Mouse (Mus musculus) CD4-positive, CD25-positive, alpha-beta regulatory T cell, adult 2 months (primary cell): ENCODE results near the gene Tomm22.
"Not testable (repeated sequence)": the region's sequence is repeated elsewhere in the genome, so short reads cannot be mapped to it uniquely, and the experiment has no call there.

Source experiments
- DNase-seq: peaks from one replicate; pipeline ENCODE4 v3.0.0-alpha.2; 2012; ENCODE audit warnings: low read depth, low spot score

The Tomm22 gene

GRCm38 (mm10) chr15:79670249-79670971, at the start of gene Tomm22:
Tomm22 (plus strand) TSS chr15:79670861.
- DNase-seq: peak; percentile 93

- no peak for DNase-seq
These were observed 40.2 kb upstream of the Tomm22 start for GRCm38 (mm10) chr15:79630471-79630870.

- DNase-seq: no peak
These were observed 29.4 kb upstream of the Tomm22 start for GRCm38 (mm10) chr15:79641135-79641817.

DNA sequence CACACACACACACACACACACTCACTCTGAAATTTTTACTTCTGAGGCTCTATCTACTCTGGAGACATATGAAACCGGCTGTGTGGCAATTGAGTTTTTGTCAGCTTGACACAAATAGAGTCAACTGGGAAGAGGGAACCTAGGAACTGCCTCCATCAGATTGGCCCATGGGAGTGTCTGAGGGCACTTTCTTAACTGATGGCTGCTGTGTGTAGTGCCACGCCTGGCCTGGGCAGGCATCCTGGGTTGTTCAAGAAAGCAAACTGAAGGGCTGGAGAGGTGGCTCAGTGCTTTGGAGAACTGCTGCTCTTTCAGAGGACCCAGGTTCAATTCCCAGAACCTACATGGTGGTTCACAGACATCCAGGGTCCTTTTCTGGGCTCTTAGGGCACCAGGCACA, 25.2 kb upstream of the Tomm22 start:
- DNase-seq: no peak

- no peak for DNase-seq
These were observed 22.5 kb upstream of the Tomm22 start for GRCm38 (mm10) chr15:79648130-79648529.

DNA sequence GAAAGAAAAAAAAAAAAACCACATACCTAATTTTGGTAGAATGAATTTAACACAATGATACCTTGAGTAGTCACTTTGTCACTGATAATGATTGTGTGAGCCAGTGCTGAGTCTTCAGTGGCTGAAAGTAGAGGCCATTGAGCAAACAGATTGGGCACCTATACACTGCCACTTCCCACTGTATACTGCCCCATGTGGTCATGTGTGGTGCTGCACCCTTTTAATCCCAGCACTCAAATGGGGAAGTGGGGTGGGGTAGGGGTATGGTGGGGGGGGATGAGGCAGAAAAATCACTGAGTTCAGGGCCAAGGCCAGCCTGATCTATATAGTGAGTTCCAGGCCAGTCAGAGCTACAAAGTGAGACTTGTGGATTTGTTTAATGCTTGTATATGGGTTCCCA, 20.1 kb upstream of the Tomm22 start:
- peak; percentile 76 for DNase-seq

DNA sequence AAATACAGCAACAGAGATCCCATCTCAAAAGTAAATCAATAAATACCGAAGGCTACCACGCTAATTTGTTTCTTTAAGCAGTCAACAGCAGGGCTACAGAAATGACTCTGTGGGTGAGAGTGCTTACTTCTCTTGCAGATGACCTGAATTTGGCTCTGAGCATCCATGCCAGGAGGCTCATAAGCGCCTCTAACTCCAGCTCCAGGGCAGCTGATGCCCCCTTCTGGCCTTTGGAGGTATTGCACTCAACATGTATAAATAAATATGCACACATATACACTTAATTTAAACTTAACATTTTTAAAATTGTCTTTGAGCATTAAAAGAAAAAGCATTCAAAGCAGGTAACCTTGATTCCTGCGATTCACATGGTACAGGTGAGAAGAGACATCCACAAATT, 19.2 kb upstream of the Tomm22 start:
- peak; percentile 64 for DNase-seq

GRCm38 (mm10) chr15:79656451-79656850, 14.2 kb upstream of the Tomm22 start:
- DNase-seq: no peak

GRCm38 (mm10) chr15:79657837-79658530, 12.7 kb upstream of the Tomm22 start:
- DNase-seq: peak; percentile 91

- DNase-seq: peak; percentile 93
These were observed 11.9 kb upstream of the Tomm22 start, which contains the start of the genes Fam227a and Cby1 for GRCm38 (mm10) chr15:79658531-79659375. Fam227a (minus strand) TSS chr15:79658956. Cby1 (plus strand) TSS chr15:79659199.

DNA sequence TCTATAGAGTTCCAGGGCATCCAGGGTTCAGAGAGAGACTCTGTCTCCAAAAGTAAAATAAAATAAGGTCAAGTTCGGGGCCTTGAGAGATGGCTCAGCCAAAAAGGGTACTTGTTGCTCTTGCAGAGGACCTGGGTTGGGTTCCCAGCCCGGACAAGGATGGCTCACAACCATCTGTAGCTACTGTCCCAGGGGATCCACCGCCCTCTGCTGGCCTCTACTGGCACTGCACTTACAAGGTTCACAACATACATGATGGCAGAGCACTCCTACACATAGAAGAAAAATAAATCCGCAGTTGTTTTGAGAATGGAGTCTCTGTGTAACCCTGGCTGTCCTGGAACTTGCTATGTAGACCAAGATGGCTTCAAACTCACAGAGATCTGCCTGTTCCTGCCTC, 8.8 kb upstream of the Tomm22 start:
- DNase-seq: peak; percentile 79

DNA sequence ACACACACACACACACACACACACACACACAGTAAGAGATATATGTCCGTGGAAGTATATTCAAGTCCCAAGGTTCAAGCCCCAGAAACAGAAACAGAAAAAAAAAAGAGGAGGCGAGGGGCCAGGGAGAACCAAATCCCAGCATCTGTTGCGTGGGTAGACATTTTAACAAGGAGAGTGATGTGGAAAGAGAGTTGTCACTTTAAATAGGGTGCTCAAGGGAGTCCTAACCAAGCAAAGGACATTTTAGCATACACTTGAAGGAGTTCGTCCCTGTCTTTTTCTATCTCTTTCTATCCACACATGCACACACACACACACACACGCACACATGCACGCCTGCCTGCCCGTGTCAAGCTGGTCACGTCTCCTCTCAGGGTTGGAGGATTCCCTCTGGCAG, 6.0 kb upstream of the Tomm22 start:
- no peak for DNase-seq

DNA sequence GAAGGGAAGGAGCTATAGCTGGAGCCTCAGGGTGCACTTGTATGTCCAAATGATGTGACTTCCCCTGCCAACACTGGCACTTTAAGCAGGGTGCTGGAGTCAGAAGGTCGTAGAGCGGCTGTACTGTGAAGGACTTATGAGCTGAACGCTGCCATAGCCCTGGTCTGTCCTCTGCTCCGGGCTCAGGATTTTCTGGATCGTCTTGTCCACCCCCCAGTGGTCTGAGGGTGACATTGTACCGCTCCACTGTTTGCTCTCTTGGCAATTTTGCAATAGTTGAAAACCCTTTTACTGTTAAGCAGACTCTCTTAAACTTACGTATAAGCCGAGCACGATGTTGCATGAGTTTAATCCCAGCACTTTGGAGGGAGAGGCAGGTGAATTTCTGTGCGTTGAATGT, 1.5 kb upstream of the Tomm22 start:
- DNase-seq: no peak

- no peak for DNase-seq
These were observed 275 bp downstream of the Tomm22 start for GRCm38 (mm10) chr15:79670972-79671299.

GRCm38 (mm10) chr15:79671828-79672348, 1.2 kb downstream of the Tomm22 start:
- DNase-seq: not testable (repeated sequence)

DNA sequence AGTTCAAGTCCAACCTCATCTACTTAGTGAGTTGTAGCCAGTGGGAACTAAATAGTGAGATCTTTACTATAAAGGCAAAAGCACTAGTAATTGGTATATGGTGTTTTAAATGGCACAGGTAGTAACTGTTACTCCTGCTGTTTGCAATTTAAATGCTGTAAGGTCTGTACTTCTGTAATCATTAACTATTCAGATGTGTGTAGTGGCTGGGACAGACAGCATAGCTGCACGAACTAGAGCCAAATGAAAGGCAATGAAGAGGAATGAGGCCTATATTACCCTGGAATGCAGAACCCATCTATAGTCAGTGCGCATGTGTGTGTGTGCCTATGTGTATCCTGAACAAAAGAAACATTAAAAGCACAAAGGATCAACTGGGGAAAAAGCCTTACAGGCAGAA, 7.3 kb downstream of the Tomm22 start:
- no peak for DNase-seq

- DNase-seq: no peak
These were observed 11.3 kb downstream of the Tomm22 start for GRCm38 (mm10) chr15:79681973-79682372.

DNA sequence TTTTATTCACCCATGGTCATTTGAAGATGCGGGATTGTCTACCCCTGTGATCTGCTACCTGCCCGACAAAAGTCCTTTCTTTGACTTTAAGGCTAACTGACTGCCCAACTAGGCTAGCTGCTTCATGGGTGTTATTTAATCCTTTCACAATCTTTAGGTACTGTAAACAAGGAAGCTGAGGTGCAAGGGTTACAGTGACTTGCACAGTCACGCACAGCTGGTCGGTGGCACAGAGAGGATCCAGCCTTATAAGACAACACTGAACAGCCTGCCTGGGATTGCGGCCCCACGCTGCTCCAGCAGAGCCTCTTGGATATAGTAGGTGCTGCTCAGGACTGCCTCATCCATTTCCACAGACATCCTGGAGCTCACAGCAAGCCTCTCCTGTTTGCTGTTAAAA, 12.5 kb downstream of the Tomm22 start:
- no peak for DNase-seq

GRCm38 (mm10) chr15:79683707-79684465, 13.2 kb downstream of the Tomm22 start:
- no peak for DNase-seq

GRCm38 (mm10) chr15:79684616-79685015, 14.0 kb downstream of the Tomm22 start:
- DNase-seq: no peak
